Mouse (Mus musculus) midbrain, embryonic 14.5 days (tissue): Measurements from ENCODE around the gene Efcab14. TPM values are rescaled to one million over a fixed set of nuclear protein-coding genes. Genes with fewer than 3 reads are reported as not detected.

Experiments
- ATAC-seq: fragments of 200-750 bp; cut with Nextera tagmentation; 2 replicates; pipeline ENCODE4 v1.8.0; 2017; ENCODE audit warnings: moderate number of reproducible peaks, moderate library complexity; ENCODE audit not compliant: low FRiP score, low TSS enrichment
- DNase-seq: peaks from one replicate; pipeline ENCODE4 v3.0.0-alpha.2; 2015
- H3K27ac ChIP-seq: fragments of 300-500 bp; sonication (generic); replicated peaks from 2 replicates; pipeline ENCODE4 v1.5.1; 2014; ENCODE audit warnings: mild to moderate bottlenecking, low read depth, low read length, moderate library complexity
- H3K27me3 ChIP-seq: fragments of 300-500 bp; sonication (generic); 2 replicates; pipeline ENCODE4 v1.6.1; 2014; ENCODE audit warnings: low read length, control low read depth, mixed read lengths; ENCODE audit not compliant: control insufficient read depth, insufficient read depth
- H3K36me3 ChIP-seq: fragments of 300-500 bp; sonication (generic); 2 replicates; pipeline ENCODE4 v1.6.1; 2014; ENCODE audit warnings: low read length, control low read depth; ENCODE audit not compliant: control insufficient read depth, insufficient read depth
- H3K4me1 ChIP-seq: fragments of 300-500 bp; sonication (generic); 2 replicates; pipeline ENCODE4 v1.6.1; 2014; ENCODE audit warnings: mild to moderate bottlenecking, antibody characterized with exemption, low read length, control low read depth; ENCODE audit not compliant: control insufficient read depth, insufficient read depth
- H3K4me2 ChIP-seq: fragments of 300-500 bp; sonication (generic); 2 replicates; pipeline ENCODE4 v1.6.1; 2014; ENCODE audit warnings: mild to moderate bottlenecking, low read length, moderate library complexity
- H3K4me3 ChIP-seq: fragments of 300-500 bp; sonication (generic); replicated peaks from 2 replicates; pipeline ENCODE4 v1.5.1; 2014; ENCODE audit warnings: low read depth, low read length
- H3K9ac ChIP-seq: fragments of 300-500 bp; sonication (generic); replicated peaks from 2 replicates; pipeline ENCODE4 v1.6.1; 2014; ENCODE audit warnings: mild to moderate bottlenecking, low read length, moderate library complexity
- H3K9me3 ChIP-seq: fragments of 300-500 bp; sonication (generic); 2 replicates; pipeline ENCODE4 v1.6.1; 2016; ENCODE audit warnings: low read length, control low read depth, mixed read lengths; ENCODE audit not compliant: control insufficient read depth
- WGBS: fragments of 180-500 bp; shearing (Covaris S2); extraction: QIAGEN DNeasy Blood & Tissue Kit; methylation state at CpG from one replicate; pipeline ENCODE4 v1.1.7; 2014; 5-methylcytosine and 5-hydroxymethylcytosine counted together
- polyA plus RNA-seq: library from polyadenylated mRNA; unstranded; fragments of >200 nt; fragmentation: Nextera tagmentation; extraction: Ambion mirVana; gene quantifications from 2 replicates; pipeline ENCODE4 v1.2.1, GENCODE M21; 2014

Efcab14 gene
- polyA plus RNA-seq, 1 experiment from 2014 or later: 25.4 TPM

DNA sequence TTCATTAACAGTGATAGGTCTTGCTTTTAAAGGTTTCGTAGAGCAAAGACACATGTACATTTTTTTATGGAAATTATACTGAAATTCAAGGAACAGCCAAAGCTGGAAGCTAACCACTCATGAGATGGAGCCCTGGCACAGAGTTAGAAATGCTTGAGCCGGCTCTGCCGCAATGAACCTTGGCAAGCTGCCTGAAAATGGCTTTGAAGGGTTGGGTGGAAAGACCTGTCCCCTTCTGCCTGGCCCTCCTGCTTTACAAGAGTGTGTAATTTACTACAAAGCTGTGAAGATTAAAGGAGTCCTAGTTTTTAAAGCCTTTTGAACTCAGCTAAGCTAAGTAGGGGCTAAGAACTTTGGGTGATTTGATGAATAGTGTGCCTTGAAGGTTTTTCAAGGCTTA is 23.7 kb downstream of the Efcab14 start:
- peak; percentile 69 for DNase-seq

DNA sequence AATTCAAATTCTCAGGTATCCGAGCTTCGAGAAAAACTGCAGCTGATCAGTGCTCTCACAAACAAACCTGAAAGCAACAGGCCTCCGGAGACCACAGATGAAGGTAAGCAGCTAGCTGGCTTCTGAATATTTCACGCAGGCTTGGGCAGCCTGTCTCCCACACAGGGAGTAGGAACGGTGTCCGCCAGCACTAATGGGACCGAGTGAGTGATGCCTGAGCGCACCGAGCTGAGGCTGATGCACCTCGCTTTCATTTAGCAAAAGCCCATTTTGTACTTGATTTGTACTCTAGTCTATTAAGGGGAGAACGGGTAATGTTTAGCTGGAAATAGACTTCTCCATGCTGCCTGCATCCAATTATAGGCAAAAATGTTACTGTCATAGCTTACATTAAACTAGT is 27.0 kb downstream of the Efcab14 start:
- peaks cover 64% of the 10 kb centered on the region for H3K36me3 ChIP-seq
- H3K27ac ChIP-seq: no peak overlapping the region

More for the DNA sequence above, 23.7 kb downstream of the Efcab14 start:
- no peak overlapping the region for H3K9ac ChIP-seq
- no peaks in the 10 kb centered on the region for H3K27me3 ChIP-seq
- 39% methylated on average over 3 of the region's 3 CpGs for WGBS
- ATAC-seq: no peak
- no peak overlapping the region for H3K4me2 ChIP-seq
- H3K4me1 ChIP-seq: no peaks in the 10 kb centered on the region
- no peak overlapping the region for H3K4me3 ChIP-seq
- H3K9me3 ChIP-seq: no peaks in the 10 kb centered on the region
- H3K36me3 ChIP-seq: peaks cover 67% of the 10 kb centered on the region
- H3K27ac ChIP-seq: no peak overlapping the region

DNA sequence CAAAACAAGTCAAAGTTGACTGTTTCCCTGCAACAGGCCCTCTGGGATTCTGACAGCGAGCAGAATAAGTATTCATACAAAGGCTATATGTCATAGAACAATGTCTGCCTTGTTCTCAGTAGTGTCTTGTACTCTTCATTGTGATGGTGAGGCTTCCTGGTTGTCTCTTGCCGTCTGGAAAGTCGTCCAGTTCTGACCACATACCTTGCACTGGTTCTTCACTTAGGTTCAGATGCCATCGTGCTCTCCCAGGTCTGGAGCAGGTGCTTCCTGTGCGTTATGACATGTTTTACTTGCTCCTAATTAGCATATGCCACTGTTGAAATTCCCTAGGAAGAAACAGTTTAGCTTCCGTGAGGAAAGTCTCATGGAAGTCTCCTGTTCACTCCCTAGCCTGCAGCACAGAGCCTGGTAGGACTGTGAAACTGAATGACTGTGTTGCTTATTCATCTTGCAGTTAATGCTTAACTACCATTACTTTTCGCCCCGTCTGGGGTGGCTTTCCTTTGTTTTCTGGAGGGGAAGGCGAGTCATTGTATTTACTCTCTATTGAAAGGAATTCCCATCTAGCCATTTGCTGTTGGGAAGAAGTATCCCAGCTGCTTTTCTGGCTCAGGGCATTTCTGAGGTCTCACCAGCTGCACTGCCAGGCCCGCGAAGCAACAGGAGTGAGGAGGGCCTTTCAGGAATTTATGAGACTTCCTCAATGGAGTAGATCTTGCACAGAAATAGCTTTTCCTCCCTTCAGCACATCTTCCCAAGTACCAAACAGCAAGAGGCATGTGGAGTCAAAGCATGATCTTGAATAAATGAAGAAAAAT is 30.3 kb downstream of the Efcab14 start:
- no peak overlapping the region for H3K4me3 ChIP-seq
- DNase-seq: no peak
- 65% methylated on average over 11 of the region's 11 CpGs for WGBS
- H3K27ac ChIP-seq: no peak overlapping the region
- H3K4me1 ChIP-seq: no peaks in the 10 kb centered on the region
- H3K9ac ChIP-seq: no peak overlapping the region
- H3K36me3 ChIP-seq: peaks cover 54% of the 10 kb centered on the region
- no peak for ATAC-seq
- no peaks in the 10 kb centered on the region for H3K27me3 ChIP-seq
- no peaks in the 10 kb centered on the region for H3K9me3 ChIP-seq
- no peak overlapping the region for H3K4me2 ChIP-seq

More for the DNA sequence above, 27.0 kb downstream of the Efcab14 start:
- ATAC-seq (no peak), DNase-seq (no peak)
- Histone ChIP-seq H3K9me3 (no peaks in the 10 kb centered on the region), H3K9ac (no peak overlapping the region), H3K27me3 (no peaks in the 10 kb centered on the region), H3K4me3 (no peak overlapping the region), H3K4me2 (no peak overlapping the region), H3K4me1 (no peaks in the 10 kb centered on the region)
- WGBS: 86% methylated on average over 11 of the region's 11 CpGs

DNA sequence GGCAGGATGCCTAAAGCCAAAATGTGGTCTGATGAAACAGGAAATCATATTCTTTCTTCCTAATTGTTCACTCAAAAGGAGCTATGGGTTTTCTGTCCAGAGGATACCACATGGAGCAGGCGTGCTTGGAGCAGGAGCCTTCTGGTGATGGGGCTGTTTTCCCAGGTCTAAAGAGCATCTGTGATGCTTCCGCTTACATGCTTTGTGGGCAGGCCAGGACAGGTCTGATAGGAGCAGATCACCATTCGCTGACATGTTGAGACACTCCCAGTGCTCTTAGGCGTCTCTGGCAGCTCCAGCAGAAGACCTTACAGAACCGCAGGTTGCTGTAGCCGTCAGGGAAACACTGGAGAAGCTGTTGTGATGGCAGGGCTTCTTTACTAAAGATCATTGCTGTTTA is 37.5 kb downstream of the Efcab14 start:
- no peak for DNase-seq
- no peak for ATAC-seq
- no peak overlapping the region for H3K27ac ChIP-seq
- no peaks in the 10 kb centered on the region for H3K4me1 ChIP-seq
- no peak overlapping the region for H3K4me3 ChIP-seq
- H3K9ac ChIP-seq: no peak overlapping the region
- no peak overlapping the region for H3K4me2 ChIP-seq
- H3K9me3 ChIP-seq: no peaks in the 10 kb centered on the region
- peaks cover 34% of the 10 kb centered on the region for H3K36me3 ChIP-seq
- H3K27me3 ChIP-seq: no peaks in the 10 kb centered on the region
- WGBS: 89% methylated on average over 6 of the region's 6 CpGs

DNA sequence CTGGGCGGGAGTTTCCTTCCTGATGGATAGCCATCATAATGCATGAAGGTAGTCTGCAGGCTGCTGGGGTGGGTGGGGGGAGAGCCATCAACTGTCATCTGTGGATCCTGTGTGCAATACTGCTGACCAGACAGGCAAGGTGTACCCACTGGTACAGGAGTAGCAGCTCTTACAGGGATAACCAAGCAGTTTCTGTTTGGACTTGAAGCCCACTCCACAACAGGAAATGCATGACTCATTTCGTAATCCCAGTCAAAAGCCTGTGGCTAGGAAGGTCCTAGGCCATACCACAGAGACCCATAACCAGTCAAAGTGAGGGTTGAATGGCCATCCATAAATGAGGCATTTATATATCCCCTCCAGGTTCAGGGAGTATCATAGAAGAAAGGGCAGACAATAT is 40.1 kb downstream of the Efcab14 start:
- Histone ChIP-seq H3K9ac (no peak overlapping the region), H3K4me3 (no peak overlapping the region), H3K27me3 (no peaks in the 10 kb centered on the region), H3K9me3 (no peaks in the 10 kb centered on the region), H3K36me3 (peaks cover 29% of the 10 kb centered on the region), H3K27ac (no peak overlapping the region), H3K4me1 (no peaks in the 10 kb centered on the region), H3K4me2 (no peak overlapping the region)
- DNase-seq (no peak), ATAC-seq (no peak)
- WGBS: 93% methylated on average over 2 of the region's 2 CpGs

DNA sequence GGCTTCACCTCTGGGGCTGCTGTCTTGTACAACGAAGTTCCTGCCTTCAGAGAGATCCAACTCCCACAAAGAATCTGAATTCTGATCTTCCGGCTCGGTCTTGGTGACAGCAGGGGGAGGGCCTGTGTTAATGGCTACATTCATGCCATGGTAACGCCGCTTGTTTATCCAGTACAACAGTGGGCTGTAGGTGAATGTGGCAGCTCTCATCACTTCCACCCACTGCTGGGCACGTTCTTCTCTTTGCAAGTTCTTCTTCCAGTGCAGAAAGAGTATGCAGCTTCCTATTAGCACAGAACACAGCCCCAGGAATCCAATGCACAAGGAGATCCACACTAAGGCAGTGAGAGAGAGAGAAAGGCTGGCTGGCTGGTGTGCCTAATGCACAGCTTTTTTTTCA is 42.7 kb downstream of the Efcab14 start:
- Histone ChIP-seq H3K9ac (no peak overlapping the region), H3K27ac (no peak overlapping the region), H3K4me2 (no peak overlapping the region), H3K9me3 (no peaks in the 10 kb centered on the region), H3K4me3 (no peak overlapping the region), H3K36me3 (peaks cover 8% of the 10 kb centered on the region), H3K27me3 (no peaks in the 10 kb centered on the region), H3K4me1 (peaks cover 4% of the 10 kb centered on the region; the same call in 1 of the 2 replicates)
- DNase-seq (no peak), ATAC-seq (no peak)
- 45% methylated on average over 6 of the region's 6 CpGs for WGBS

DNA sequence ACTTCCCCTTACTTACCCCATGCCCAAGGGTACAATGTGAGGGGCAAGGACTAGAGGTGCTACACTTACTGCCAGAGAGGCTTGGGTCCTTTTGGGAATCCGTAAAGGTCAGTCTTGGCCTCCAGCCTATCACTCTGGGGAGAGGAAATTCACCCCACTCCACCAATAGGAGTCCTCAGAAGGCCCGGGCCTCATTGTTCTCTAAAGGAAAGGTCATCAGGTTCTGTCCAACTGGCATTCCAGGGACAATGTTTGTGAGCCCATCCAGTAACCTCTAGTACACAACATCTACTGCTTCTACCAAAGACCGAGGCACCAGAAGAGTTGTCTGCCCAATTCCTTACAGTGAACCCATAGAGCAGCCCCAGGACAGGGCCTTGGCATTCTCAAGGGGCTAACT is 43.4 kb downstream of the Efcab14 start, which contains the start of gene Tex38:
Tex38 (minus strand) TSS at position 101 of the 400 bp plus-strand sequence.
- H3K4me1 ChIP-seq: peaks cover 9% of the 10 kb centered on the region; the same call in 1 of the 2 replicates

DNA sequence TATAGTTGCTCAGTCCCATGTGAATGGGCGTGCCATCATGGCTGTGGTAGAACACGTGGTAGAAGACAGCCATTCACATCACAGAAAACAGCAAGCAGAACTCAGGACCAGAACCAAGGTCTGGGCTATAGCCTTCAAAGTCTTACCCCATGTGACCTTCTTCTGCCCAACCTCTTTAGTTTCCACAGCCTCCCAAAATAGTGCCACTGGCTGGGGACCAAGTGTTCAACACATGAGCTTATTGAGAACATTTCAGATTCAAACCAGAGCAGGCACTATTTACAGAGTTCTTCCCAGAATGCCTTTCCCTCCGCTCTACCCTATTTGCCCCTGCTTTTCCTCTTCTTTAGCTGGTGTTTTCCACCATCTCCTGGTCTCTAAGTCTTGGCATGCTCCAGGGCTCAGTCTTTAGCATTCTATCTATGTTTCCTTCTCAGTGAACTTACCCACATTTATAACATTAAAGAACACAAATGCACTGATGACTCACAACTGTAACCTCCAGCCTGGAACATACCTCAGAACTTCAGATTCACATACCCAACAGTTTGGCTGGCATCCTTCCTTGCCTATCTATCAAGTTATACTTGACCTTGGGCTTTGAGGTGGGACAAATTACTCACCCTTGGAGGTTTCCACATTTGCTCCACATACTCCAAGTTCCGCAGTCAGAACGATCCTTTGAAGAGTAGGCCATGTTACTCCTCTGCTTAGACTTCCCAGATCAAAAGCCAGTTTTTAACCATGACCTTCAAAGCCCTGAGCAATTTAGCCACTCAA is 44.7 kb downstream of the Efcab14 start:
- no peak for ATAC-seq
- H3K4me2 ChIP-seq: no peak overlapping the region
- no peaks in the 10 kb centered on the region for H3K27me3 ChIP-seq
- no peak overlapping the region for H3K27ac ChIP-seq
- H3K9ac ChIP-seq: no peak overlapping the region
- H3K4me1 ChIP-seq: peaks cover 9% of the 10 kb centered on the region; the same call in 1 of the 2 replicates
- no peaks in the 10 kb centered on the region for H3K36me3 ChIP-seq
- H3K9me3 ChIP-seq: no peaks in the 10 kb centered on the region
- no peak for DNase-seq
- WGBS: 93% methylated on average over 5 of the region's 5 CpGs
- no peak overlapping the region for H3K4me3 ChIP-seq

More for the DNA sequence above, 43.4 kb downstream of the Efcab14 start, which contains the start of gene Tex38:
- Histone ChIP-seq H3K4me3 (no peak within 1 kb of the TSS), H3K27me3 (no peaks in the 10 kb centered on the region), H3K9me3 (no peaks in the 10 kb centered on the region), H3K36me3 (0 out of 2 replicates have a peak, but pooled peaks cover 4% of the 10 kb centered on the region), H3K4me2 (no peak within 1 kb of the TSS), H3K9ac (no peak within 1 kb of the TSS), H3K27ac (no peak within 1 kb of the TSS)
- ATAC-seq (no peak), DNase-seq (no peak)
- WGBS: 90% methylated on average over 3 of the region's 3 CpGs
